15 mouse cellular contexts compared by ENCODE assay signal in the genomic region with DNA sequence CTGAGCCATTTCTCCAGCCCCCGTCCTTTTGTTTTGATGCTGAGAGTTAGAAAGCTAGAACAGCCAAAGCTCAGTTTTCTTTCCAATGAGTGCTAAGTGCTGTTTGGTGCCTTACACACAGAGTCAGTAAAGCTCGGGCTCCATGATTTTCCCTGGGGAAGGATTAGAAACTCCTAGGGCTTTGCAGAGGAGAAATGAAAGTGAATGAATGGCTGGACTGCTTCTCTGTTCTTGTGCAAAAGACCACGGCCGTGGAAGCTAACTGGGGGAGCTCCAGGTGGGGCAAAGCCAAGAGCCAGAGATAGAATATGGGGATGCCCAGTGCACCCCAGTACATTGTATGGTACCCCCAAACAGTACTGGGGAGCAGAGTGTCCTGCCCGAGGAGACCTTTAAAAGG. TPM values are rescaled to one million over a fixed set of nuclear protein-coding genes. Genes with fewer than 3 reads are reported as not detected.
A peak's percentile ranks its signal among the peaks of the same experiment; 100 is the strongest.
DNase-seq lines count a peak whose midpoint lies in the region; ATAC-seq and TF ChIP-seq lines count a peak whose summit lies in the region.
"Had no signal": no experiment of that assay in that cellular context is flagged by ENCODE, and none has a peak within 500 bp of the region (broad histone marks: within the 10 kb centered on the region; RNA-seq: fewer than 3 reads in every experiment).

No protein-coding gene starts in this region.

- no peak for DNase-seq in embryonic facial prominence, embryonic 11.5 days (ENCODE audit: low spot score)
- DNase-seq in embryonic facial prominence, embryonic 10.5 days (ENCODE audit: low spot score) = no peak
- DNase-seq in kidney, postnatal 0 days (ENCODE audit: low spot score) = no peak
- no peak for DNase-seq in kidney, postnatal 36 days
- DNase-seq in urinary bladder, adult 2 months (ENCODE audit: low spot score) = peak; percentile 10
- no peak for DNase-seq in urinary bladder, postnatal 36 days (ENCODE audit: low spot score in 2 of 2)
- DNase-seq in left cerebral cortex, postnatal 4 days = no peak
- no peak for DNase-seq in retina, postnatal 1 day
- DNase-seq: cerebellum, adult 9-11 months; kidney, adult 18-20 months; liver, embryonic 13.5 days; lung, postnatal 4 days; right cerebral cortex, postnatal 25 days; thymus, adult 2 months had no signal

- no peak for ATAC-seq in embryonic facial prominence, embryonic 11.5 days (replicated peaks; ENCODE audit: insufficient number of reproducible peaks, low FRiP score, low TSS enrichment, low read depth)
- ATAC-seq in kidney, postnatal 0 days (replicated peaks; ENCODE audit: low FRiP score, low read depth) = no peak

- no peak overlapping the region for H3K4me2 ChIP-seq in embryonic facial prominence, embryonic 11.5 days (ENCODE audit: low read depth, low read length)
- 0 out of 2 replicates have a peak overlapping the region, but pooled peaks have one; percentile 15 for H3K4me2 ChIP-seq in kidney, postnatal 0 days (ENCODE audit: low read length)
- H3K4me2 ChIP-seq: liver, embryonic 13.5 days had no signal

- H3K4me3 ChIP-seq in embryonic facial prominence, embryonic 11.5 days (ENCODE audit: low read depth, low read length) = no peak overlapping the region
- H3K4me3 ChIP-seq in embryonic facial prominence, embryonic 10.5 days = no peak overlapping the region
- H3K4me3 ChIP-seq in kidney, postnatal 0 days (replicated peaks; ENCODE audit: low read depth, low read length) = no peak overlapping the region
- H3K4me3 ChIP-seq: left cerebral cortex, adult 2 months; liver, embryonic 13.5 days had no signal

- intact Hi-C loops in left cerebral cortex, postnatal 4 days (cut with DNase I) = no loop called here

- no peaks in the 10 kb centered on the region for H3K27me3 ChIP-seq in embryonic facial prominence, embryonic 11.5 days (ENCODE audit: control insufficient read depth, insufficient read depth, low read length)
- no peaks in the 10 kb centered on the region for H3K27me3 ChIP-seq in embryonic facial prominence, embryonic 10.5 days (replicated peaks; ENCODE audit: low read depth, poor library complexity, severe bottlenecking)
- H3K27me3 ChIP-seq in kidney, postnatal 0 days (ENCODE audit: insufficient read depth, low read length) = no peaks in the 10 kb centered on the region
- H3K27me3 ChIP-seq: liver, embryonic 13.5 days had no signal

- H3K4me1 ChIP-seq in embryonic facial prominence, embryonic 11.5 days (ENCODE audit: control insufficient read depth, insufficient read depth, low read length) = peaks cover 14% of the 10 kb centered on the region
- peaks cover 98% of the 10 kb centered on the region for H3K4me1 ChIP-seq in embryonic facial prominence, embryonic 10.5 days
- H3K4me1 ChIP-seq in kidney, postnatal 0 days (replicated peaks; ENCODE audit: insufficient read depth, low read length) = peaks cover 69% of the 10 kb centered on the region

- H3K9ac ChIP-seq in embryonic facial prominence, embryonic 11.5 days (replicated peaks; ENCODE audit: low read length) = 0 out of 2 replicates have a peak overlapping the region, but pooled peaks have one; percentile 9
- H3K9ac ChIP-seq in kidney, postnatal 0 days (ENCODE audit: low read depth, low read length) = no peak overlapping the region
- H3K9ac ChIP-seq: liver, embryonic 13.5 days had no signal

- 59% methylated on average over 5 of the region's 5 CpGs for WGBS in embryonic facial prominence, embryonic 11.5 days
- 60% methylated on average over 5 of the region's 5 CpGs for WGBS in embryonic facial prominence, embryonic 10.5 days
- 44% methylated on average over 5 of the region's 5 CpGs for WGBS in kidney, postnatal 0 days

- TF ChIP-seq CTCF in kidney, postnatal 0 days (IDR thresholded peaks at IDR 0.05; ENCODE audit: low read depth) = no peak

- no peaks in the 10 kb centered on the region for H3K9me3 ChIP-seq in embryonic facial prominence, embryonic 11.5 days (replicated peaks; ENCODE audit: control insufficient read depth, low read length)
- no peaks in the 10 kb centered on the region for H3K9me3 ChIP-seq in embryonic facial prominence, embryonic 10.5 days
- no peaks in the 10 kb centered on the region for H3K9me3 ChIP-seq in kidney, postnatal 0 days (replicated peaks; ENCODE audit: low read length)
- H3K9me3 ChIP-seq: liver, embryonic 13.5 days had no signal

- H3K36me3 ChIP-seq in embryonic facial prominence, embryonic 11.5 days (replicated peaks; ENCODE audit: control insufficient read depth, insufficient read depth, low read depth, low read length) = no peaks in the 10 kb centered on the region
- no peaks in the 10 kb centered on the region for H3K36me3 ChIP-seq in embryonic facial prominence, embryonic 10.5 days (replicated peaks)
- no peaks in the 10 kb centered on the region for H3K36me3 ChIP-seq in kidney, postnatal 0 days (ENCODE audit: insufficient read depth, low read length)
- H3K36me3 ChIP-seq: liver, embryonic 13.5 days had no signal

- H3K27ac ChIP-seq in embryonic facial prominence, embryonic 11.5 days (replicated peaks; ENCODE audit: low read depth, low read length) = no peak overlapping the region
- no peak overlapping the region for H3K27ac ChIP-seq in embryonic facial prominence, embryonic 10.5 days (replicated peaks)
- no peak overlapping the region for H3K27ac ChIP-seq in kidney, postnatal 0 days
- H3K27ac ChIP-seq: left cerebral cortex, adult 2 months had no signal

RNA-seq across cellular contexts. Expression of gene Arid1b, which starts 10.6 kb away (rescaled TPM):
- polyA plus RNA-seq in embryonic facial prominence, embryonic 11.5 days (2014; fragmentation: Nextera tagmentation; extraction: Ambion mirVana) = 12.5 and 12.9 TPM in 2 replicates
- polyA plus RNA-seq in embryonic facial prominence, embryonic 10.5 days (2016; fragmentation: Nextera tagmentation; extraction: Ambion mirVana) = 12.4 and 12.7 TPM in 2 replicates
- 9.2 and 10.1 TPM in 2 replicates for polyA plus RNA-seq in kidney, postnatal 0 days (2015; fragmentation: Nextera tagmentation; extraction: Ambion mirVana)
- 10.8 and 19.0 TPM in 2 replicates for polyA plus RNA-seq in urinary bladder, adult 2 months (2012; rRNA removed)
- total RNA-seq in left cerebral cortex, postnatal 4 days (2021) = 100 to 1,000 TPM; 103 to 107 TPM
